Mouse (Mus musculus) heart, embryonic 12.5 days (tissue): ENCODE results near the gene Lrrc3. TPM values are rescaled to one million over a fixed set of nuclear protein-coding genes. Genes with fewer than 3 reads are reported as not detected.

ENCODE experiments used
- ATAC-seq: fragments of 200-750 bp; cut with Nextera tagmentation; 2 replicates; pipeline ENCODE4 v1.8.0; 2017; ENCODE audit warnings: moderate TSS enrichment, moderate library complexity; ENCODE audit not compliant: insufficient number of reproducible peaks, low FRiP score
- H3K27ac ChIP-seq: fragments of 300-500 bp; sonication (generic); 2 replicates; pipeline ENCODE4 v1.5.1; 2016; ENCODE audit warnings: mild to moderate bottlenecking, moderate library complexity; ENCODE audit not compliant: poor library complexity, severe bottlenecking
- H3K27me3 ChIP-seq: fragments of 300-500 bp; sonication (generic); replicated peaks from 2 replicates; pipeline ENCODE4 v1.6.1; 2016; ENCODE audit warnings: mild to moderate bottlenecking, moderate library complexity
- H3K36me3 ChIP-seq: fragments of 300-500 bp; sonication (generic); 2 replicates; pipeline ENCODE4 v1.6.1; 2016; ENCODE audit warnings: mild to moderate bottlenecking, moderate library complexity
- H3K4me1 ChIP-seq: fragments of 300-500 bp; sonication (generic); replicated peaks from 2 replicates; pipeline ENCODE4 v1.6.1; 2016; ENCODE audit warnings: mild to moderate bottlenecking
- H3K4me2 ChIP-seq: fragments of 300-500 bp; sonication (generic); 2 replicates; pipeline ENCODE4 v1.6.1; 2016; ENCODE audit warnings: mild to moderate bottlenecking, moderate library complexity
- H3K4me3 ChIP-seq: fragments of 300-500 bp; sonication (generic); 2 replicates; pipeline ENCODE4 v1.5.1; 2016; ENCODE audit warnings: mild to moderate bottlenecking
- H3K9ac ChIP-seq: fragments of 300-500 bp; sonication (generic); 2 replicates; pipeline ENCODE4 v1.6.1; 2016; ENCODE audit warnings: mild to moderate bottlenecking, moderate library complexity
- H3K9me3 ChIP-seq: fragments of 300-500 bp; sonication (generic); replicated peaks from 2 replicates; pipeline ENCODE4 v1.6.1; 2016; ENCODE audit warnings: mild to moderate bottlenecking, moderate library complexity
- WGBS: fragments of 180-500 bp; shearing (Covaris S2); methylation state at CpG from one replicate; pipeline ENCODE4 v1.1.7; 2016; 5-methylcytosine and 5-hydroxymethylcytosine counted together
- polyA plus RNA-seq: library from polyadenylated mRNA; unstranded; fragments of >200 nt; fragmentation: Nextera tagmentation; extraction: Ambion mirVana; gene quantifications from 2 replicates; pipeline ENCODE4 v1.2.1, GENCODE M21; 2016

The Lrrc3 gene
- polyA plus RNA-seq, 1 experiment from 2014 or later, result 2.1 TPM

DNA sequence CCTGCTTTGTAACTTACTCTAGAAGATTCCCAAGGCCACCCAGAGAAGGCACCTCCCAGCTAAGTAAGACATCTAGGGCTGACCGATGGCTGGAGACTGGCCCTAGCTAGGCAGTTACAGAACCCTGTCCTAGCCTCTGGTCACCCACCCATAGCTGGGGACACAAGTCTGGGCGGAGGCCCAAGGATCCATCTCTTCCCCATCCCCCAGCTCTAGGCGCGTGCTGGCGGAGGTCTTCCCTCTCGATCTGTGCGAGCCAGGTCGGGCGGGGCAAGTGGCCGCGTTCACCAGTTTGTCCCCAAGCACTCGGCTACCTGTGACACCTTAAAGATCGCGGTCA, 495 bp downstream of the Lrrc3 start:
- WGBS, result 3% methylated on average over 14 of the region's 14 CpGs
- Histone ChIP-seq H3K4me3 (peak overlapping the region; percentile 64), H3K36me3 (no peaks in the 10 kb centered on the region), H3K4me2 (peak overlapping the region; percentile 69), H3K9me3 (peaks cover 4% of the 10 kb centered on the region; the same call in 1 of the 2 replicates), H3K4me1 (peaks cover 13% of the 10 kb centered on the region), H3K27ac (no peak overlapping the region), H3K9ac (peak overlapping the region; percentile 58), H3K27me3 (peaks cover 23% of the 10 kb centered on the region)
- ATAC-seq, result peak; percentile 7; the same call in 1 of the 2 replicates

DNA sequence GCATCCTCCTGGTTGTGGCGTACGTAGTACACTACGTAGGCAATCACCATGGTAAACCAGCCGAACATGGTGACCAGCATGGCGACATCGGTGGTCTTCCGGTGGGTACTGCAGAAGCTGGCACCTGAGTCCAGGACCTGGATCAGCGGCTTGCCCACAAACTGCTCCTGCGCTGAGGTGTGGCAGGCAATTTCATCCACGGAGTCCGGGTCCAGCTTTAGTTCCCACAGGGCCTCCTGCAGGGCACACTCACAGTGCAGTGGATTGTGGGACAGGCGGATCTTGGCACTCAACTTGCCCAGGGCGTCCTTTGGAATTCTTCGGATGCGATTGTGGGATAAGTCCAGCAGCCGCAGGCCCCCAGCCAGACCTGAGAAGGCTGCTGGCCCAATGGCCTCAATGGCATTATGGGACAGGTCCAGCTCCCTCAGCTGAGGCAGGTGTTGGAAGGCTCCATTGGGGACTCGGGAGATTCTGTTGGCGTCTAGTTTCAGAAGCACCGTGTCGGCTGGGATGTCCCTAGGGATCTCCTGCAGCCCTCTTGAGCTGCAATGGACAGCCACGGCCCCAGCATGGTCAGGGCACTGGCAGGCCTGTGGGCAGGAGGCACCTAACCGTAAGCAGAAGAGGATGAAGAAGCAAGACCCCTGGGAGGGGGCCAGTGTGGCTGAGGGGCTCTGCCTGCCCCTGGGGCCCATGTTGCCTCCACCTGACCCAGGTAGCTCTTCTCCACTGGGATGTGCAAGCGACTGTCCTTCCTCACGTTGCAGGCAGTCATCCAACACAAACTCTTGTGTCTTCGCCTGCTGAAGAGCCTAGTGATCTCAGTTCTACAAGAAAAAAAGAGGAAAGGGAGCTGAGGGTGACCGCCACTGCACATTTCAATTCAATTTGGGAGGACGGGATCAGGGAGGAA, 1.2 kb downstream of the Lrrc3 start:
- Histone ChIP-seq H3K4me3 (peak overlapping the region; percentile 64; the same call in 1 of the 2 replicates), H3K4me2 (peak overlapping the region; percentile 69), H3K9me3 (peaks cover 4% of the 10 kb centered on the region; the same call in 1 of the 2 replicates), H3K27me3 (peaks cover 23% of the 10 kb centered on the region), H3K4me1 (peaks cover 15% of the 10 kb centered on the region), H3K9ac (no peak overlapping the region), H3K27ac (no peak overlapping the region), H3K36me3 (no peaks in the 10 kb centered on the region)
- no peak for ATAC-seq
- WGBS, result 84% methylated on average over 27 of the region's 27 CpGs

DNA sequence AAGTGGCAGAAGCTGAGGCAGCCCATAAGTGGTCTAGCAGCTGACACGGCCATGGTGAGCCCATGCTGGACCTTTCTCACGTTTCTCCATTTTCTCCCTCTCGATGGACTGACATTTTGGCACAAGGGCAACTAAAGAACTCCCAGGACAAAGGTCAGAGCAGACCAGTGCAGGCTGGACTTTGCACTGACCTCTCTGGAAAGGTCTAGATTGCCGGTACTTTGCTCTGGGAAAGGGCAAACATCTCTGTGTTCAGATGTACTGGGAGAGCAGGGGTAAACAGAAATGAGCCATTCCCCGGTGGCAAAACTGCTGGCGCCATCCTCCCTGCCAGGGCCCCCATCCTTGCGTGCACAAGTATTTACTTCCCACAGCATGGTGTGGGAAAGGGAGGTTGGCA, 2.2 kb downstream of the Lrrc3 start:
- Histone ChIP-seq H3K27ac (no peak overlapping the region), H3K27me3 (peaks cover 23% of the 10 kb centered on the region), H3K9me3 (peaks cover under 1% of the 10 kb centered on the region; the same call in 1 of the 2 replicates), H3K9ac (no peak overlapping the region), H3K36me3 (no peaks in the 10 kb centered on the region), H3K4me3 (no peak overlapping the region), H3K4me2 (no peak overlapping the region), H3K4me1 (peaks cover 26% of the 10 kb centered on the region)
- 73% methylated on average over 7 of the region's 7 CpGs for WGBS
- ATAC-seq, result no peak

- Histone ChIP-seq H3K36me3 (no peaks in the 10 kb centered on the region), H3K9ac (no peak overlapping the region), H3K4me3 (no peak overlapping the region), H3K4me1 (peaks cover 12% of the 10 kb centered on the region), H3K9me3 (no peaks in the 10 kb centered on the region), H3K27ac (no peak overlapping the region), H3K27me3 (peaks cover 10% of the 10 kb centered on the region), H3K4me2 (no peak overlapping the region)
- ATAC-seq, result 0 out of 2 replicates have a peak, but pooled peaks have one; percentile 12
- WGBS, result 34% methylated on average over 5 of the region's 5 CpGs
Measured at GRCm38 (mm10) chr10:77895562-77895961, 6.8 kb downstream of the Lrrc3 start.

DNA sequence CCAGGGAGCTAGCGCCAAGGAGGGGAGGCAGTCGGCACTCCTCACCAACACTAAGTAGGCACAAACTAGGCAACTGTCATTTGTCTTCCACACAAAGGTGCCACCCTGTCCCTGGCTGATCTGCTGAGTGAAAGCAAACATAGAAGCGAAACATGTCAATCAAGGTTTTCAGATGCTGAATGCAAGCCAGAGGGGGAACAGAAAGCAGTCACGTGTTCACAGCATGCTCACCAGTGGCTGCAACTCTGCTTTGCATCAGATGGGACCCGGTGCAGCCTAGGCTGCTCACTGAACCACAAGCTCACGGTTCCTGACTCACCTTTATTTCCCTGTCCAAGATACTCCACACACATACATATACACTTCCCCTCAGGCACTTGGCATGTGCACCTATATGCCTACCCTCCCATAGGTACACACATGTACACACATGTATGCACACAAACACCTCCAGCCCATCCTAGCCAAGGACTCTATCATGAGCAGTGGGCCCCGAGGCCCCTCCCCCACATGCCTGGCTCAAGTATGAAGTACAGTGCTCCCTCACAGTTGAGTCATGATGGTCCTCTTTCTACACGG, 11.3 kb downstream of the Lrrc3 start:
- no peak overlapping the region for H3K9ac ChIP-seq
- no peak overlapping the region for H3K4me3 ChIP-seq
- 79% methylated on average over 8 of the region's 8 CpGs for WGBS
- ATAC-seq, result no peak
- peaks cover 5% of the 10 kb centered on the region; the same call in 1 of the 2 replicates for H3K9me3 ChIP-seq
- peaks cover 10% of the 10 kb centered on the region for H3K4me1 ChIP-seq
- H3K27me3 ChIP-seq, result peaks cover 7% of the 10 kb centered on the region
- H3K27ac ChIP-seq, result no peak overlapping the region
- H3K4me2 ChIP-seq, result no peak overlapping the region
- H3K36me3 ChIP-seq, result no peaks in the 10 kb centered on the region

DNA sequence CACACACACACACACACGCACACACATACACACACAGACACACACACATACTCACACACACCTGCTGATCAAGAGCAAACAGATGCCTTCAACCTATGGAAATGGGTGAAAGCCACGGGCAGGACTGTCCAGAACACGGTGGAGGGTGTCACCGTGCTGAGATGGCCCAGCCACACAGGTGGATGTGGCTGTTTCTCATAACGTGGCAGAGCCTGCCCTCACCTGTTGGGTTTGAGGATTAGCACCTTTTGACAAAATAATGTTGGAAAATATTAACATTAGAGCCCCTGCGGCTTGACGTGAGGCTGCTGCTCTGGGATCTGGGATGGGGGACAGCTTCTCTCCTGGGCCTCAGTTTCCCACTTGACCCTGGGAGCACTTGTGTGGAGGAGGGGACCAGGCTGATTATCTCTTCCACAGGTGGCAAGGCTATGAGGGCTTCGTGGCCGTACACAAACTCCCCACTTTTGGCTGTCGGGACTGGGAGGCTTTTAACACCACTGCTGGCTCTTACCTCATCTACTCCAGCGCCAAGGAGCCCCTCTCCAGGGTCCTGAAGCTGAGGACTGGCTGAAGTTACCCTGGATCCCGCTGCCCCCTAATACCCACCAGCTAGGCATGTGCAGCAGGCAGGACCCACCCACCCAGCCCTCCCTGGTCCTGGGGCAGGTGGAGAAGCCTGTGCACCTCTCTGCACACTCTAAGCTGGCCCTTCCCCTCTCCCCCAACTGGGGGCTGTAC, 16.2 kb downstream of the Lrrc3 start:
- no peak overlapping the region for H3K4me2 ChIP-seq
- ATAC-seq, result no peak
- no peak overlapping the region for H3K4me3 ChIP-seq
- no peaks in the 10 kb centered on the region for H3K4me1 ChIP-seq
- H3K27ac ChIP-seq, result no peak overlapping the region
- 46% methylated on average over 12 of the region's 12 CpGs for WGBS
- peaks cover 5% of the 10 kb centered on the region; the same call in 1 of the 2 replicates for H3K9me3 ChIP-seq
- H3K36me3 ChIP-seq, result no peaks in the 10 kb centered on the region
- H3K9ac ChIP-seq, result no peak overlapping the region
- peaks cover 12% of the 10 kb centered on the region for H3K27me3 ChIP-seq

DNA sequence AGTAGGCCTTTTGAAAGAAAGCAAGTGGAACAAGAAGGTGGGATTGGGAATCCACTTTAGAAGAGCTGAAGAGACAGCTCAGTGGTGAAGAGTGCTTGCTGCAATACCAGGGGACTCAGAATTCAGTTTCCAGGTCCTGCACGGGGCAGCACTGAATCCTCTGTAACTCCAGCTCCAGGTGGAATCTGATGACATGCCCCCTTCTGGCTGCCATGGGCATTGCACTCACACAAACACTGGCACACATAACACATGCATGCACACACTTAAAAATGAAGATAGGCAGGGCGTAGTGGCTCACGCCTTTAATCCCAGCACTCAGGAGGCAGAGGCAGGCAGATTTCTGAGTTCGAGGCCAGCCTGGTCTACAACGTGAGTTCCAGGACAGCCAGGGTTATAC, 19.8 kb downstream of the Lrrc3 start:
- H3K27me3 ChIP-seq, result peaks cover 12% of the 10 kb centered on the region
- no peak overlapping the region for H3K9ac ChIP-seq
- H3K27ac ChIP-seq, result no peak overlapping the region
- whole genome bisulfite sequencing, result 88% methylated on average over 5 of the region's 5 CpGs
- ATAC-seq, result no peak
- H3K4me1 ChIP-seq, result no peaks in the 10 kb centered on the region
- no peak overlapping the region for H3K4me2 ChIP-seq
- H3K4me3 ChIP-seq, result no peak overlapping the region
- H3K9me3 ChIP-seq, result no peaks in the 10 kb centered on the region; the same call in 1 of the 2 replicates
- H3K36me3 ChIP-seq, result no peaks in the 10 kb centered on the region

DNA sequence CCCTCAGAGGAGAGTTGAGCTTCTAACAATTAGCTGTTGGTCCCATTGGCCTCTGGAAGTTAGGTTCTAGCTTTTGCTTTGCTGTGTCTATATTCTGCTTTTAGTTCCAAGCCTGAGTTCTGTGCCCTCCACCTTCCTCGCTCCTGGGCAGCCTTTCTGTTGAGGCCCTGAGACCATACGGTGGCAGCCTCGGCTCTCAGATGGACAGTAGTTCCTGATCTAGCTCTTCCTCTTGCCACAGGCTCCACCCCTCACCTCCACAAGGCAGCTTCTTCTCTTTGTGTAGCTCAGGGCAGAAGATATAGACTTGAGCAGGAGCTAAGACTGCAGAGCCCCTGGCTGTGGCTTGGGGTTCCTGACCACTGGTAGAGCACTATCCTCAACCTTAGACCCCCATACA, 22.0 kb downstream of the Lrrc3 start:
- ATAC-seq, result no peak
- WGBS, result 60% methylated on average over 3 of the region's 3 CpGs
- H3K9ac ChIP-seq, result no peak overlapping the region
- no peaks in the 10 kb centered on the region for H3K36me3 ChIP-seq
- H3K27me3 ChIP-seq, result no peaks in the 10 kb centered on the region
- H3K27ac ChIP-seq, result no peak overlapping the region
- H3K4me2 ChIP-seq, result no peak overlapping the region
- no peaks in the 10 kb centered on the region; the same call in 1 of the 2 replicates for H3K9me3 ChIP-seq
- H3K4me3 ChIP-seq, result no peak overlapping the region
- no peaks in the 10 kb centered on the region for H3K4me1 ChIP-seq

DNA sequence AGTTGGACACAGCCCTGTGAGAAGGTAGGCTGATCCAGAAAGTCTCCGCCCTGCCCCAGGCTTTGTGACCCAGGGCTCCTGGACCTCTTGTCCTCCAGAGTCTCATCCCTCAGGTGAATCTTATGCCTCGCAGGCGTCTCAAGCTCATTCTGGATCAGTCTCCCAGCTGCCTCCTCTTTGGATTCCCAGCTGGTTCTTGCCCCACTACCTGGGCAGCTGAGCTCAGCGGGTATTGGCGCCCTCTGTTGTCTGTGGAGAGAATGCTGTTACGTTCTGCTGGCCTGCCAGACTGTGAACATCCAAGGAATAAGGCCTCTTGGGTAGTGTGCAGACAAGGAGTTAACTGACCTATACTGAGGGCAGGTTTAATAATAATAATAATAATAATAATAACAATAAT, 23.4 kb downstream of the Lrrc3 start:
- no peak for ATAC-seq

GRCm38 (mm10) chr10:77869651-77870050, 32.7 kb downstream of the Lrrc3 start:
- H3K9me3 ChIP-seq, result 0 out of 2 replicates have a peak, but pooled peaks cover 7% of the 10 kb centered on the region
- H3K36me3 ChIP-seq, result no peaks in the 10 kb centered on the region
- H3K4me3 ChIP-seq, result no peak overlapping the region
- H3K4me2 ChIP-seq, result no peak overlapping the region
- H3K27ac ChIP-seq, result no peak overlapping the region
- H3K27me3 ChIP-seq, result peaks cover 13% of the 10 kb centered on the region; the same call in 1 of the 2 replicates
- 0 out of 2 replicates have a peak, but pooled peaks cover under 1% of the 10 kb centered on the region for H3K4me1 ChIP-seq
- 78% methylated on average over 7 of the region's 7 CpGs for WGBS
- no peak for ATAC-seq
- H3K9ac ChIP-seq, result no peak overlapping the region

More for the DNA sequence above, 23.4 kb downstream of the Lrrc3 start:
- 52% methylated on average over 6 of the region's 6 CpGs for WGBS
- no peaks in the 10 kb centered on the region for H3K36me3 ChIP-seq
- no peak overlapping the region for H3K4me3 ChIP-seq
- no peaks in the 10 kb centered on the region for H3K4me1 ChIP-seq
- no peaks in the 10 kb centered on the region for H3K27me3 ChIP-seq
- no peak overlapping the region for H3K27ac ChIP-seq
- H3K9me3 ChIP-seq, result no peaks in the 10 kb centered on the region; the same call in 1 of the 2 replicates
- no peak overlapping the region for H3K4me2 ChIP-seq
- H3K9ac ChIP-seq, result no peak overlapping the region

DNA sequence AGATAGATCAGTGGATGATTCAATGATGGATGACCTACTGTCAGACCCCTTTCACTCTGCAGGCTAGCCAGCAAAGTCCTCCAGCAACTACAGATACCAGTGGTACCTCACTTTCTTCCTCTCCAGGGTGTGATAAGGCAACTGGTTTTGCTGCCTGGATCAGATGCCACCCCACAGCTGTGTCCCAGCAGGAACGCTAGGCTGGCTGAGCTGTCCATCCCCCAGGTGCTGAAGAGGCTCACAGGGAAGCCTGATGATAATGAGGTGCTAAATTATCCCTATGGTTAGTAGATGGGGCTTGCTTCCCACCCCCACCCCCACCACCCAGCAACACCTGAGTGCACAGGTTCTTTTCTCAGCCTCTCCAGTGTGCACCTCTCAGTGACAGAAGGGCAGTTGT, 34.8 kb downstream of the Lrrc3 start:
- no peak overlapping the region for H3K27ac ChIP-seq
- H3K4me3 ChIP-seq, result no peak overlapping the region
- 0% methylated on average over 1 of the region's 1 CpGs for WGBS
- ATAC-seq, result no peak
- H3K9ac ChIP-seq, result no peak overlapping the region
- no peaks in the 10 kb centered on the region for H3K36me3 ChIP-seq
- 0 out of 2 replicates have a peak, but pooled peaks cover 7% of the 10 kb centered on the region for H3K9me3 ChIP-seq
- H3K4me2 ChIP-seq, result no peak overlapping the region
- H3K4me1 ChIP-seq, result 0 out of 2 replicates have a peak, but pooled peaks cover 4% of the 10 kb centered on the region
- H3K27me3 ChIP-seq, result peaks cover 20% of the 10 kb centered on the region
